Mouse (Mus musculus): Measurements from ENCODE around the gene Kars.

Gene Kars

GRCm38 (mm10) chr8:111947144-111947543 lies 64.0 kb downstream of the Kars start:
- DNase-seq (ENCODE audit: low spot score): no peak

DNA sequence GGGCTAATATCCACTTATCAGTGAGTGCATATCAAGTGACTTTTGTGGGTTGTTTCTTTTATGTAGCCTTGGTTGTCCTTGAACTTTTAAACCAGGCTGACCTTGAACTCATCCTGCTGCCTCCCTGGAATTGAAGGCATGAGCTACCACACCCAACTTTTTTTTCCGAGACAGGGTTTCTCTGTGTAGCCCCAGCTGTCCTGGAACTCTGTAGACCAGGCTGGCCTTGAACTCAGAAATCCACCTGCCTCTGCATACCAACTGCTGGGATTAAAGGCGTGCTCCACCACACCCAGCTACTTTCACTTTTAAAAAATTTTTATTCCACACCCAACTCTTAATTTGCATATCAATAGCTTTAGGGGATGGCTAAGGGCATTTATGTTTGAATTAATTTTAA lies 67.6 kb downstream of the Kars start:
- no peak for DNase-seq (ENCODE audit: low spot score)

Data from ovary, postnatal 10 days (tissue).